Comparison of ENCODE assay signal across 18 mouse cellular contexts in genomic region chr17:9762436-9762835, GRCm38 (mm10).
DNase-seq lines count a peak whose midpoint lies in the region; ATAC-seq and TF ChIP-seq lines count a peak whose summit lies in the region.
"Had no signal": no experiment of that assay in that cellular context is flagged by ENCODE, and none has a peak within 500 bp of the region (broad histone marks: within the 10 kb centered on the region; RNA-seq: fewer than 3 reads in every experiment).

No protein-coding gene starts in this region.

- 29% methylated on average over 7 of the region's 7 CpGs for WGBS in forebrain, postnatal 0 days
- 17% methylated on average over 7 of the region's 7 CpGs for WGBS in midbrain, embryonic 11.5 days
- 80% methylated on average over 7 of the region's 7 CpGs for WGBS in stomach, postnatal 0 days

- H3K36me3 ChIP-seq in forebrain, postnatal 0 days (ENCODE audit: insufficient read depth), result no peaks in the 10 kb centered on the region
- no peaks in the 10 kb centered on the region for H3K36me3 ChIP-seq in midbrain, embryonic 11.5 days (ENCODE audit: control insufficient read depth, insufficient read depth, low read length)
- H3K36me3 ChIP-seq in stomach, postnatal 0 days (ENCODE audit: control insufficient read depth, insufficient read depth, low read length), result no peaks in the 10 kb centered on the region
- H3K36me3 ChIP-seq: embryonic facial prominence, embryonic 15.5 days; limb, embryonic 13.5 days had no signal

- no peak for ATAC-seq in forebrain, postnatal 0 days
- no peak for ATAC-seq in midbrain, embryonic 11.5 days (ENCODE audit: low FRiP score)
- ATAC-seq in stomach, postnatal 0 days (ENCODE audit: low FRiP score, low TSS enrichment), result no peak
- ATAC-seq: intestine, postnatal 0 days; liver, postnatal 0 days had no signal

- H3K4me2 ChIP-seq in forebrain, postnatal 0 days (ENCODE audit: low read depth), result no peak overlapping the region
- peak overlapping the region; percentile 47; the same call in 1 of the 2 replicates for H3K4me2 ChIP-seq in midbrain, embryonic 11.5 days
- no peak overlapping the region for H3K4me2 ChIP-seq in stomach, postnatal 0 days (replicated peaks; ENCODE audit: low read depth)
- H3K4me2 ChIP-seq: embryonic facial prominence, embryonic 15.5 days; limb, embryonic 13.5 days had no signal

- H3K27me3 ChIP-seq in forebrain, postnatal 0 days (ENCODE audit: insufficient read depth, low read length), result no peaks in the 10 kb centered on the region
- H3K27me3 ChIP-seq in midbrain, embryonic 11.5 days (ENCODE audit: control insufficient read depth, insufficient read depth, low read length), result no peaks in the 10 kb centered on the region
- H3K27me3 ChIP-seq in stomach, postnatal 0 days (ENCODE audit: control insufficient read depth, insufficient read depth, low read length), result no peaks in the 10 kb centered on the region

- peaks cover 5% of the 10 kb centered on the region; the same call in 1 of the 2 replicates for H3K4me1 ChIP-seq in forebrain, postnatal 0 days (ENCODE audit: insufficient read depth)
- H3K4me1 ChIP-seq in midbrain, embryonic 11.5 days (ENCODE audit: control insufficient read depth, insufficient read depth, low read length), result peaks cover 54% of the 10 kb centered on the region
- no peaks in the 10 kb centered on the region for H3K4me1 ChIP-seq in stomach, postnatal 0 days (replicated peaks; ENCODE audit: control insufficient read depth, insufficient read depth)

- no peak overlapping the region for H3K4me3 ChIP-seq in layer of hippocampus, adult 2 months
- no peak overlapping the region for H3K4me3 ChIP-seq in forebrain, postnatal 0 days (ENCODE audit: low read depth, low read length)
- H3K4me3 ChIP-seq in midbrain, embryonic 11.5 days (ENCODE audit: low read depth, low read length), result no peak overlapping the region
- no peak overlapping the region for H3K4me3 ChIP-seq in stomach, postnatal 0 days (ENCODE audit: low read depth, low read length)
- H3K4me3 ChIP-seq: embryonic facial prominence, embryonic 15.5 days; left cerebral cortex, adult 2 months; limb, embryonic 13.5 days had no signal

- H3K9ac ChIP-seq in forebrain, postnatal 0 days, result no peak overlapping the region
- peak overlapping the region; percentile 32 for H3K9ac ChIP-seq in midbrain, embryonic 11.5 days (ENCODE audit: low read length)
- no peak overlapping the region for H3K9ac ChIP-seq in stomach, postnatal 0 days (ENCODE audit: low read length)
- H3K9ac ChIP-seq: embryonic facial prominence, embryonic 15.5 days; limb, embryonic 13.5 days; liver, postnatal 0 days had no signal

- H3K9me3 ChIP-seq in forebrain, postnatal 0 days (ENCODE audit: low read length), result no peaks in the 10 kb centered on the region
- H3K9me3 ChIP-seq in midbrain, embryonic 11.5 days (ENCODE audit: control insufficient read depth, low read length), result no peaks in the 10 kb centered on the region
- H3K9me3 ChIP-seq in stomach, postnatal 0 days (ENCODE audit: control insufficient read depth, low read length), result no peaks in the 10 kb centered on the region
- H3K9me3 ChIP-seq: embryonic facial prominence, embryonic 15.5 days; limb, embryonic 13.5 days had no signal

- no peak for TF ChIP-seq CTCF in layer of hippocampus, adult 2 months (conservative IDR thresholded peaks at IDR 0.05)
- no peak for TF ChIP-seq CTCF in forebrain, postnatal 0 days (IDR thresholded peaks at IDR 0.05; ENCODE audit: low read depth)
- no peak for TF ChIP-seq CTCF in stomach, postnatal 0 days (IDR thresholded peaks at IDR 0.05; ENCODE audit: low read depth)

- no peak for TF ChIP-seq EP300 in stomach, postnatal 0 days (optimal IDR thresholded peaks at IDR 0.05)

- DNase-seq in layer of hippocampus, adult 2 months (ENCODE audit: low spot score in 2 of 2), result no peak
- DNase-seq in layer of hippocampus, adult 8-10 months (ENCODE audit: low spot score in 2 of 2), result no peak
- DNase-seq in forebrain, postnatal 0 days, result no peak
- DNase-seq in midbrain, embryonic 11.5 days (ENCODE audit: low spot score, missing footprints), result peak; percentile 91
- DNase-seq in stomach, postnatal 0 days (ENCODE audit: low spot score), result no peak
- DNase-seq in spleen, adult 18-20 months, result no peak
- DNase-seq in cerebellum, adult 9-11 months, result no peak
- DNase-seq: adrenal gland, postnatal 14 days; B cell, adult 2 months; cerebellum, postnatal 25 days; liver, postnatal 0 days; lung, postnatal 4 days; right cerebral cortex, postnatal 4 days; thymus, postnatal 14 days had no signal

- peak overlapping the region; percentile 92 for H3K27ac ChIP-seq in layer of hippocampus, adult 2 months
- H3K27ac ChIP-seq in forebrain, postnatal 0 days (ENCODE audit: low read depth, low read length), result peak overlapping the region; percentile 35; the same call in 1 of the 2 replicates
- H3K27ac ChIP-seq in midbrain, embryonic 11.5 days (ENCODE audit: low read depth, low read length), result peak overlapping the region; percentile 67; the same call in 1 of the 2 replicates
- no peak overlapping the region for H3K27ac ChIP-seq in stomach, postnatal 0 days (replicated peaks)
- H3K27ac ChIP-seq: embryonic facial prominence, embryonic 15.5 days; limb, embryonic 13.5 days had no signal
